Mouse (Mus musculus) ES-Bruce4 (cell line): Measurements from ENCODE around the gene Chrm5. TPM values are rescaled to one million over a fixed set of nuclear protein-coding genes. Genes with fewer than 3 reads are reported as not detected.
A peak's percentile ranks its signal among the peaks of the same experiment; 100 is the strongest.
"Not testable (repeated sequence)": the region's sequence is repeated elsewhere in the genome, so short reads cannot be mapped to it uniquely, and the experiment has no call there.

Experiments
- H3K27ac ChIP-seq: 2 replicates; pipeline ENCODE4 v1.5.1; 2012; ENCODE audit warnings: low read length, inconsistent platforms; ENCODE audit not compliant: insufficient read depth
- H3K27me3 ChIP-seq: 2 replicates; pipeline ENCODE4 v1.6.1; 2012; ENCODE audit warnings: mild to moderate bottlenecking, low read length, inconsistent platforms; ENCODE audit not compliant: control insufficient read depth, poor library complexity, insufficient read depth, severe bottlenecking
- H3K36me3 ChIP-seq: 2 replicates; pipeline ENCODE4 v1.6.1; 2012; ENCODE audit warnings: inconsistent platforms, mild to moderate bottlenecking, low read length, moderate library complexity; ENCODE audit not compliant: control insufficient read depth, poor library complexity, insufficient read depth, severe bottlenecking
- H3K4me1 ChIP-seq: one replicate; pipeline ENCODE4 v1.8.1; 2011; ENCODE audit warnings: low read length; ENCODE audit not compliant: control insufficient read depth, insufficient read depth
- H3K4me3 ChIP-seq: 2 replicates; pipeline ENCODE4 v1.5.1; 2011; ENCODE audit warnings: low read depth, mild to moderate bottlenecking, low read length
- H3K9ac ChIP-seq: 2 replicates; pipeline ENCODE4 v1.6.1; 2012; ENCODE audit warnings: low read depth, mild to moderate bottlenecking, inconsistent platforms; ENCODE audit not compliant: poor library complexity, severe bottlenecking
- H3K9me3 ChIP-seq: replicated peaks from 2 replicates; pipeline ENCODE4 v1.6.1; 2012; ENCODE audit warnings: mild to moderate bottlenecking, low read length, inconsistent platforms; ENCODE audit not compliant: control insufficient read depth, poor library complexity, insufficient read depth, severe bottlenecking
- CTCF ChIP-seq: IDR thresholded peaks from one replicate; pipeline ENCODE4 v1.8.1; 2011; ENCODE audit warnings: low read depth, low read length
- EP300 ChIP-seq: IDR thresholded peaks from 2 replicates; pipeline ENCODE4 v1.6.1; 2011; ENCODE audit warnings: low read depth, low read length; ENCODE audit not compliant: insufficient read depth
- POLR2A ChIP-seq: IDR thresholded peaks from one replicate; pipeline ENCODE4 v1.8.1; 2011; ENCODE audit warnings: low read length; ENCODE audit not compliant: insufficient read depth
- polyA plus RNA-seq: library from polyadenylated mRNA; stranded (reverse); fragments of >200 nt; gene quantifications from 2 replicates; pipeline ENCODE4 v1.2.4, GENCODE M21; 2011; ENCODE audit warnings: low read depth; ENCODE audit not compliant: missing spikeins, insufficient read depth, insufficient read length

Gene Chrm5
- polyA plus RNA-seq, 1 experiment = not detected

- no peak for TF ChIP-seq EP300
- no peak for TF ChIP-seq CTCF
- TF ChIP-seq POLR2A = no peak
- H3K27me3 ChIP-seq = no peaks in the 10 kb centered on the region
- H3K27ac ChIP-seq = peak overlapping the region; percentile 82
Observed at GRCm38 (mm10) chr2:112454125-112454861, 26.3 kb downstream of the Chrm5 start.

DNA sequence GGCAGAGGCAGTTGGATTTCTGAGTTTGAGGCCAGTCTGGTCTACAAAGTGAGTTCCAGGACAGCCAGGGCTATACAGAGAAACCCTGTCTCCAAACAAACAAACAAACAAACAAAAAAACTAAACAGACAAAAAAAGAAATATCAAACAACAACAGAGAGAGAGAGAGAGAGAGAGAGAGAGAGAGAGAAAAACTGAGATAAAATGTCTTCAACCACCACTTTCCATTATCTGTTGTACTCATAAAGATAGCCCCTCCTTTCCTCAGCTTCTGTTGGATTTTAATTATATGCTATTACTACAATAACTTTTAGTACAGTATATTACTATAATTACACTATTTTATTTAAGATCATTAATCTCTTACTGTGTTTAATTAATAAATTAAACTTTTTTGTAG lies 28.1 kb downstream of the Chrm5 start:
- H3K4me1 ChIP-seq, H3K27ac ChIP-seq, H3K27me3 ChIP-seq, H3K4me3 ChIP-seq, H3K9me3 ChIP-seq, H3K9ac ChIP-seq, H3K36me3 ChIP-seq: not testable (repeated sequence)

More at GRCm38 (mm10) chr2:112454125-112454861, 26.3 kb downstream of the Chrm5 start:
- H3K4me3 ChIP-seq = peak overlapping the region; percentile 99
- H3K36me3 ChIP-seq = no peaks in the 10 kb centered on the region
- no peaks in the 10 kb centered on the region for H3K9me3 ChIP-seq
- H3K9ac ChIP-seq = peak overlapping the region; percentile 72
- no peaks in the 10 kb centered on the region for H3K4me1 ChIP-seq

DNA sequence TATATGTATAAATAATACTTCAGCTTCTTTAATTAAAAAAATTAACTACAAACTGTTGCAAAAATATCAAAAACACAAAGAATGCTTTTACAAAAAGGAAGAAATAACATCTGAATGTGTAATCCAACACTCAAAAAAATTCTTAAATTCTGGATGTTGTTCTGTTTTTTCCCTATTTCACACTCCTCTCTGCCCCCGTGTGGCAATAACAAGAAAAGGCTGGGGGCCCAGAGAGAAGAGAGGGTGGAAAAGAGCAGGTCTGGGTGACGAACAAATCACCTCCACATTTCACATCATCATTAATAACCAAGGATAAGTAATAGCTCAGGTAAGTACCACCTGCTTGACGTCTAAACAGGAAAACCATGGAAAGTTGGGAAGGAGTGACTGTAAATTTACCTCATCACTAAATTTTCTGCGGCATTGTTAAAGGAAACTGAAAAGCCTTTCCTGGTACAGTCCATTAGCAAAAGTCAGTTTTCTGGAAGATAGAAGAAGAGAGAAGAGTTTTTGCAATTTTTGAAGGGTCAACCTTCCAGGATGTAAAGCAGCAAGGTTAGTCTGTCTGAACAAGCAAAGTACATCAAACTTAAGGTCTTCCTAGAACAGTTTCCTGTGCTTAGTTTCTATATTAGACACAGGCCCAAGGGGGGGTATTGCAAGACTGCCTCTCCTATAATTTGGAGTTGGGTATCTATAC lies 30.8 kb downstream of the Chrm5 start:
- TF ChIP-seq POLR2A = no peak
- TF ChIP-seq EP300 = no peak
- no peak for TF ChIP-seq CTCF
- no peak overlapping the region for H3K27ac ChIP-seq
- no peaks in the 10 kb centered on the region for H3K4me1 ChIP-seq
- no peaks in the 10 kb centered on the region for H3K27me3 ChIP-seq
- H3K4me3 ChIP-seq = no peak overlapping the region
- no peaks in the 10 kb centered on the region for H3K9me3 ChIP-seq
- H3K36me3 ChIP-seq = no peaks in the 10 kb centered on the region
- H3K9ac ChIP-seq = no peak overlapping the region

- no peaks in the 10 kb centered on the region for H3K4me1 ChIP-seq
- H3K27ac ChIP-seq = no peak overlapping the region
- H3K4me3 ChIP-seq = no peak overlapping the region
- no peaks in the 10 kb centered on the region for H3K9me3 ChIP-seq
- H3K9ac ChIP-seq = no peak overlapping the region
- TF ChIP-seq POLR2A = no peak
- TF ChIP-seq EP300 = no peak
- TF ChIP-seq CTCF = no peak
- H3K27me3 ChIP-seq = no peaks in the 10 kb centered on the region
- no peaks in the 10 kb centered on the region for H3K36me3 ChIP-seq
Observed at GRCm38 (mm10) chr2:112448510-112449059, 32.0 kb downstream of the Chrm5 start.

- not testable (repeated sequence) for H3K9ac ChIP-seq, H3K27ac ChIP-seq, H3K4me3 ChIP-seq, H3K36me3 ChIP-seq, H3K4me1 ChIP-seq, H3K27me3 ChIP-seq, H3K9me3 ChIP-seq
Observed at GRCm38 (mm10) chr2:112448046-112448445, 32.5 kb downstream of the Chrm5 start.

GRCm38 (mm10) chr2:112445511-112445910 lies 35.1 kb downstream of the Chrm5 start:
- no peaks in the 10 kb centered on the region for H3K9me3 ChIP-seq
- no peak overlapping the region for H3K9ac ChIP-seq
- no peaks in the 10 kb centered on the region for H3K36me3 ChIP-seq
- H3K27me3 ChIP-seq = no peaks in the 10 kb centered on the region
- no peaks in the 10 kb centered on the region for H3K4me1 ChIP-seq
- H3K4me3 ChIP-seq = no peak overlapping the region
- no peak overlapping the region for H3K27ac ChIP-seq
- TF ChIP-seq POLR2A (no peak), CTCF (no peak), EP300 (no peak)
